Mouse (Mus musculus) kidney, postnatal 36 days (tissue): ENCODE data around the gene Abhd11.

ENCODE experiments used
- DNase-seq, 2 experiments: peaks; one replicate each; pipeline ENCODE4 v3.0.0; 2021 to 2022; ENCODE audit warnings: mixed read lengths in 2 of 2

Gene Abhd11

GRCm38 (mm10) chr5:134986298-134987268, 22.4 kb upstream of the Abhd11 start:
- DNase-seq, result peak in 1 of 2 experiments; percentile 50

GRCm38 (mm10) chr5:134989166-134989565, 19.8 kb upstream of the Abhd11 start:
- no peak for DNase-seq

- no peak for DNase-seq
Measured at GRCm38 (mm10) chr5:134989741-134990140, 19.2 kb upstream of the Abhd11 start.

- no peak for DNase-seq
Measured at GRCm38 (mm10) chr5:134992566-134992965, 16.4 kb upstream of the Abhd11 start.

GRCm38 (mm10) chr5:134998359-134998758, 10.6 kb upstream of the Abhd11 start:
- no peak for DNase-seq

- no peak for DNase-seq
Measured at GRCm38 (mm10) chr5:134999797-135000196, 9.2 kb upstream of the Abhd11 start.

- no peak for DNase-seq
Measured at GRCm38 (mm10) chr5:135000751-135001150, 8.2 kb upstream of the Abhd11 start.

- DNase-seq, result peak; percentile 91
Measured at GRCm38 (mm10) chr5:135001309-135001708, 7.6 kb upstream of the Abhd11 start.

- peak; percentile 80 to 81 for DNase-seq
Measured at GRCm38 (mm10) chr5:135002151-135002550, 6.8 kb upstream of the Abhd11 start.

- DNase-seq, result peak; percentile 46 to 74
Measured at GRCm38 (mm10) chr5:135007802-135008571, 965 bp upstream of the Abhd11 start.

GRCm38 (mm10) chr5:135009590-135010319, 803 bp downstream of the Abhd11 start:
- peak; percentile 91 to 93 for DNase-seq

- DNase-seq, result no peak
Measured at GRCm38 (mm10) chr5:135010320-135010709, 1.4 kb downstream of the Abhd11 start.

GRCm38 (mm10) chr5:135010841-135011743, 2.1 kb downstream of the Abhd11 start:
- DNase-seq, result no peak

GRCm38 (mm10) chr5:135011809-135012613, 3.1 kb downstream of the Abhd11 start:
- no peak for DNase-seq

- peak; percentile 87 to 94 for DNase-seq
Measured at GRCm38 (mm10) chr5:135012671-135013441, 3.9 kb downstream of the Abhd11 start.

- DNase-seq, result peak; percentile 86 to 94
Measured at GRCm38 (mm10) chr5:135015497-135015896, 6.5 kb downstream of the Abhd11 start.

GRCm38 (mm10) chr5:135016224-135016759, 7.3 kb downstream of the Abhd11 start:
- DNase-seq, result peak; percentile 24 to 37

GRCm38 (mm10) chr5:135021814-135022213, 12.9 kb downstream of the Abhd11 start:
- peak; percentile 92 to 94 for DNase-seq

GRCm38 (mm10) chr5:135023344-135024173, 14.6 kb downstream of the Abhd11 start, which contains the start of gene Stx1a:
TSS of gene Stx1a (plus strand) at chr5:135023482.
- peak; percentile 87 to 89 for DNase-seq
